Mouse (Mus musculus): Measurements from ENCODE around the gene Olfr1039. TPM values are rescaled to one million over a fixed set of nuclear protein-coding genes. Genes with fewer than 3 reads are reported as not detected.
"Not testable (repeated sequence)": the region's sequence is repeated elsewhere in the genome, so short reads cannot be mapped to it uniquely, and the experiment has no call there.

The Olfr1039 gene
- polyA plus RNA-seq (2012; rRNA removed) = not detected in 2 replicates

- WGBS = 96% methylated on average over 1 of the region's 1 CpGs
- H3K27me3 ChIP-seq (ENCODE audit: control insufficient read depth, insufficient read depth, low read length) = no peaks in the 10 kb centered on the region
- DNase-seq = no peak
- no peaks in the 10 kb centered on the region for H3K36me3 ChIP-seq (ENCODE audit: control insufficient read depth, insufficient read depth, low read length)
- H3K4me3 ChIP-seq (ENCODE audit: control insufficient read depth, insufficient read depth, low read length) = no peak within 1 kb of the TSS
- TF ChIP-seq POLR2A (IDR thresholded peaks at IDR 0.05; ENCODE audit: control insufficient read depth, extremely low read depth, insufficient read depth, low read length, poor library complexity) = no peak
- TF ChIP-seq CTCF (IDR thresholded peaks at IDR 0.05; ENCODE audit: borderline replicate concordance, control insufficient read depth, extremely low read depth, insufficient read depth, low read length, poor library complexity) = no peak
- no peak within 1 kb of the TSS for H3K27ac ChIP-seq (ENCODE audit: control insufficient read depth, insufficient read depth, low read length)
- no peaks in the 10 kb centered on the region for H3K4me1 ChIP-seq (replicated peaks; ENCODE audit: control insufficient read depth, insufficient read depth, low read length)
Measured at GRCm38 (mm10) chr2:86135828-86136227, at the start of gene Olfr1039. Gene Olfr1039 (minus strand): TSS chr2:86135928.

GRCm38 (mm10) chr2:86179950-86180349 is 44.2 kb upstream of the Olfr1039 start:
- Histone ChIP-seq H3K36me3 (ENCODE audit: control insufficient read depth, insufficient read depth, low read length) (no peaks in the 10 kb centered on the region), H3K27me3 (ENCODE audit: control insufficient read depth, insufficient read depth, low read length) (no peaks in the 10 kb centered on the region), H3K4me3 (ENCODE audit: control insufficient read depth, insufficient read depth, low read length) (no peak overlapping the region), H3K27ac (ENCODE audit: control insufficient read depth, insufficient read depth, low read length) (no peak overlapping the region), H3K4me1 (replicated peaks; ENCODE audit: control insufficient read depth, insufficient read depth, low read length) (no peaks in the 10 kb centered on the region)
- no peak for DNase-seq
- WGBS = 84% methylated on average over 3 of the region's 3 CpGs
- TF ChIP-seq CTCF (IDR thresholded peaks at IDR 0.05; ENCODE audit: borderline replicate concordance, control insufficient read depth, extremely low read depth, insufficient read depth, low read length, poor library complexity) = no peak
- TF ChIP-seq POLR2A (IDR thresholded peaks at IDR 0.05; ENCODE audit: control insufficient read depth, extremely low read depth, insufficient read depth, low read length, poor library complexity) = no peak

DNA sequence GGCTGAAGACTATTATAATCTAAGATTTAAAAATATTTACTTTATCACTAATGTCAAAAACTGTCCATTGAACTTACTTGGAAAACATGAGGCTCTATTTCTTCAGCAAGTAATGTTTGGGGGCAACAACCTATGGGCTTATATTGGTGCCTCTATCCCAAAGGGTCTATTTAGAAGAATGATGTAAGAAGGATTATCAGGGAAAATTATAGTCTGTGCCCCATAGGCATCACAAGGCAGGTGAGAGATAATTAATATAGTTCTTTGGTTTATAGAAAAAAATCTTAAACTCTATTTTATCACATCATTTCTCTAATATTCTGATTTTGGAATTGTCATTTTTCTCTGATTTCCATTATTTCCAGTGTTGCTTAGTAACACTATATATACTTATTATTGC is 42.0 kb upstream of the Olfr1039 start, which contains the start of gene Olfr1044:
TSS of gene Olfr1044 (minus strand) at position 101 of the 400 bp plus-strand sequence.
- TF ChIP-seq POLR2A (IDR thresholded peaks at IDR 0.05; ENCODE audit: control insufficient read depth, extremely low read depth, insufficient read depth, low read length, poor library complexity) = no peak
- H3K4me1 ChIP-seq (replicated peaks; ENCODE audit: control insufficient read depth, insufficient read depth, low read length) = no peaks in the 10 kb centered on the region
- no peaks in the 10 kb centered on the region for H3K36me3 ChIP-seq (ENCODE audit: control insufficient read depth, insufficient read depth, low read length)

GRCm38 (mm10) chr2:86175422-86175821 is 39.7 kb upstream of the Olfr1039 start:
- H3K36me3 ChIP-seq (ENCODE audit: control insufficient read depth, insufficient read depth, low read length); H3K27ac ChIP-seq (ENCODE audit: control insufficient read depth, insufficient read depth, low read length); H3K4me1 ChIP-seq (replicated peaks; ENCODE audit: control insufficient read depth, insufficient read depth, low read length); H3K4me3 ChIP-seq (ENCODE audit: control insufficient read depth, insufficient read depth, low read length); H3K27me3 ChIP-seq (ENCODE audit: control insufficient read depth, insufficient read depth, low read length); DNase-seq: not testable (repeated sequence)
- WGBS = 29% methylated on average over 7 of the region's 7 CpGs

More for the DNA sequence above, 42.0 kb upstream of the Olfr1039 start, which contains the start of gene Olfr1044:
- no peak within 1 kb of the TSS for H3K27ac ChIP-seq (ENCODE audit: control insufficient read depth, insufficient read depth, low read length)
- DNase-seq = no peak
- no peaks in the 10 kb centered on the region for H3K27me3 ChIP-seq (ENCODE audit: control insufficient read depth, insufficient read depth, low read length)
- H3K4me3 ChIP-seq (ENCODE audit: control insufficient read depth, insufficient read depth, low read length) = no peak within 1 kb of the TSS

DNA sequence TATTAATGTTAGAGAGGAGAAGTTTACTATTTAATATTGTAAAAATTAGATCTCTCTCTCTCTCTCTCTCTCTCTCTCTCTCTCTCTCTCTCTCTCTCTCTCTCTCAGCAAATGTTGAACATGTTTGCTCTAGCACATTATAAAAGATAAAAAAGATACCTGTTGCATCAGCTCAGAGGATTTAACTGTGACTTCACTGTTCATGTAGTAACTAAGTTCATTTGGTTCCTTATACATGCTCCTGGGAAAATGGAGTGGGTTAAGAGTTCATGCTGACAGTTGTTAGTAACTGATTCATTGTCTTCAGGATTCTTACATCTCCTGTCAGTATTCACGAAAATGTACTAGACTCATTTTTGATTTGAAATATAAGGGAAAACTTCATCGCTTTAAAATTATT is 31.7 kb upstream of the Olfr1039 start, which contains the start of gene Olfr1043:
TSS of gene Olfr1043 (minus strand) at position 101 of the 400 bp plus-strand sequence.
- TF ChIP-seq POLR2A (IDR thresholded peaks at IDR 0.05; ENCODE audit: control insufficient read depth, extremely low read depth, insufficient read depth, low read length, poor library complexity) (no peak), CTCF (IDR thresholded peaks at IDR 0.05; ENCODE audit: borderline replicate concordance, control insufficient read depth, extremely low read depth, insufficient read depth, low read length, poor library complexity) (no peak)
- no peak for DNase-seq
- no peaks in the 10 kb centered on the region for H3K4me1 ChIP-seq (replicated peaks; ENCODE audit: control insufficient read depth, insufficient read depth, low read length)
- no peak within 1 kb of the TSS for H3K27ac ChIP-seq (ENCODE audit: control insufficient read depth, insufficient read depth, low read length)
- no peaks in the 10 kb centered on the region for H3K27me3 ChIP-seq (ENCODE audit: control insufficient read depth, insufficient read depth, low read length)
- H3K4me3 ChIP-seq (ENCODE audit: control insufficient read depth, insufficient read depth, low read length) = no peak within 1 kb of the TSS
- no peaks in the 10 kb centered on the region for H3K36me3 ChIP-seq (ENCODE audit: control insufficient read depth, insufficient read depth, low read length)
- 91% methylated on average over 2 of the region's 2 CpGs for WGBS

DNA sequence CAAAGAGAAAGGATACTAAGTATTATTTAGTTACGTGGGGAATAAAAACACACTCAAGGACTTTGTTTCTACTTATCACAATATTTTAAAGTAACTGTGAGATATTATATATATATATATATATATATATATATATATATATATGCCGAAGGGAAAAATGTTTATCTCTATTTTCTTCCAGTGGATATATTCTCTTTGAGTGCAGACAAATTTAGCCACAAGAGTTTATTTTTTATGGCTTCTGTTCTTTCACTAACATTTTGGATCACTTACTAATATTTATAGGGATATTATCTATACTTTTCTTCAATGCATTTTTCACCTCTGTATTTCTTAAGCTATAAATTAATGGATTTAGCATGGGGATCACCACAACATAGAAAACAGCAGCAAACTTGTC is 26.0 kb upstream of the Olfr1039 start, which contains the start of gene Olfr1042:
TSS of gene Olfr1042 (minus strand) at position 101 of the 400 bp plus-strand sequence.
- Histone ChIP-seq H3K27me3 (ENCODE audit: control insufficient read depth, insufficient read depth, low read length) (no peaks in the 10 kb centered on the region), H3K4me1 (replicated peaks; ENCODE audit: control insufficient read depth, insufficient read depth, low read length) (no peaks in the 10 kb centered on the region), H3K36me3 (ENCODE audit: control insufficient read depth, insufficient read depth, low read length) (no peaks in the 10 kb centered on the region), H3K27ac (ENCODE audit: control insufficient read depth, insufficient read depth, low read length) (no peak within 1 kb of the TSS), H3K4me3 (ENCODE audit: control insufficient read depth, insufficient read depth, low read length) (no peak within 1 kb of the TSS)
- WGBS = 96% methylated on average over 2 of the region's 2 CpGs
- DNase-seq = no peak
- TF ChIP-seq POLR2A (IDR thresholded peaks at IDR 0.05; ENCODE audit: control insufficient read depth, extremely low read depth, insufficient read depth, low read length, poor library complexity) (no peak), CTCF (IDR thresholded peaks at IDR 0.05; ENCODE audit: borderline replicate concordance, control insufficient read depth, extremely low read depth, insufficient read depth, low read length, poor library complexity) (no peak)

DNA sequence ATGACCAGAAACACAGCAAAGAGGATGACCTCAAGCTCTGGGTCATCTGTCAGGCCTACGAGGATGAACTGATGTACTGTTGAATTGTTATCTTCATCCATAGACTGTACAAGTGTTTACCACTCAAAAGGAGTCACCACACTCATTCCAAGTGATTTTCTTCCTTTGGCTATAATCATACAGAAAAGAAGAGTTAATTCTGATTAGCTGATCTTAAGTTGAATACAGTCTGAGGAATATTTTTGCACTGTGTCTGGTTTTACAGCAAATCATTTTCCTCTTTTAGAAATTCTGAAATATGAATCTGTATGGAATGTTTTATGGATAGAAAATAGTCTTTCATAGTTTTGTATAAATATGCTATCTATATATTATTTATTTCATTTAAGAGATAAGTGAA is 10.9 kb upstream of the Olfr1039 start, which contains the start of gene Olfr1040:
TSS of gene Olfr1040 (minus strand) at position 101 of the 400 bp plus-strand sequence.
- Histone ChIP-seq H3K27me3 (ENCODE audit: control insufficient read depth, insufficient read depth, low read length) (no peaks in the 10 kb centered on the region), H3K36me3 (ENCODE audit: control insufficient read depth, insufficient read depth, low read length) (no peaks in the 10 kb centered on the region), H3K4me1 (replicated peaks; ENCODE audit: control insufficient read depth, insufficient read depth, low read length) (no peaks in the 10 kb centered on the region), H3K4me3 (ENCODE audit: control insufficient read depth, insufficient read depth, low read length) (no peak within 1 kb of the TSS), H3K27ac (ENCODE audit: control insufficient read depth, insufficient read depth, low read length) (no peak within 1 kb of the TSS)
- 84% methylated on average over 1 of the region's 1 CpGs for WGBS
- TF ChIP-seq CTCF (IDR thresholded peaks at IDR 0.05; ENCODE audit: borderline replicate concordance, control insufficient read depth, extremely low read depth, insufficient read depth, low read length, poor library complexity) = no peak
- no peak for TF ChIP-seq POLR2A (IDR thresholded peaks at IDR 0.05; ENCODE audit: control insufficient read depth, extremely low read depth, insufficient read depth, low read length, poor library complexity)
- DNase-seq = no peak

Data from thymus, adult 2 months (tissue).